ENCODE assay signal across 7 mouse cellular contexts in genomic region chr13:104694612-104695355, GRCm38 (mm10).
A peak's percentile ranks its signal among the peaks of the same experiment; 100 is the strongest.
DNase-seq lines count a peak whose midpoint lies in the region; ATAC-seq and TF ChIP-seq lines count a peak whose summit lies in the region.

No protein-coding gene starts in this region.

- 7% methylated on average over 6 of the region's 6 CpGs for WGBS in cerebellum, adult 2 months

- peak overlapping the region; percentile 99; the same call in 1 of the 2 replicates for H3K27ac ChIP-seq in cerebellum, adult 2 months (ENCODE audit: insufficient read depth, low read length)

- H3K4me3 ChIP-seq in cerebellum, adult 2 months (replicated peaks; ENCODE audit: insufficient read depth, low read depth, low read length) = no peak overlapping the region

- DNase-seq in ovary, adult 18-20 months (ENCODE audit: low spot score) = peak; percentile 34
- no peak for DNase-seq in ovary, postnatal 10 days (ENCODE audit: low spot score)
- DNase-seq in cerebellum, adult 2 months = peak; percentile 82 to 97
- DNase-seq in kidney, postnatal 10 days = peak; percentile 28
- DNase-seq in thymus, adult 18-20 months = no peak

- H3K4me1 ChIP-seq in cerebellum, adult 2 months (ENCODE audit: control insufficient read depth, insufficient read depth, low read length) = peaks cover 11% of the 10 kb centered on the region; the same call in 1 of the 2 replicates

- TF ChIP-seq POLR2A in cerebellum, adult 2 months (IDR thresholded peaks at IDR 0.05; ENCODE audit: borderline replicate concordance, insufficient read depth, low read length) = peak; percentile 72; the same call in 1 of the 2 replicates

- peak; percentile 14; the same call in 1 of the 2 replicates for ATAC-seq in granulocyte monocyte progenitor cell, adult 5-6 weeks (replicated peaks; ENCODE audit: poor library complexity, severe bottlenecking)
- ATAC-seq in megakaryocyte-erythroid progenitor cell, adult 5-6 weeks (replicated peaks; ENCODE audit: low FRiP score, low TSS enrichment, poor library complexity, severe bottlenecking) = peak; percentile 82

- H3K27me3 ChIP-seq in cerebellum, adult 2 months (ENCODE audit: control insufficient read depth, insufficient read depth, low read length) = no peaks in the 10 kb centered on the region

- TF ChIP-seq CTCF in cerebellum, adult 2 months (IDR thresholded peaks at IDR 0.05; ENCODE audit: borderline replicate concordance, insufficient read depth, low read depth, low read length) = no peak

Comparison
In these comparisons a context has a peak if more than half of its experiments do, and no peak if none do; other contexts are left out.
1. DNase-seq: peak in ovary, adult 18-20 months (single experiment), cerebellum, adult 2 months (2 of 2) and kidney, postnatal 10 days (single experiment); none in ovary, postnatal 10 days (single experiment) and thymus, adult 18-20 months (0 of 2).